Mouse (Mus musculus) CD8-positive naive resting alpha-beta T cell, adult 57 days (primary cell): ENCODE results near the gene Nalcn. TPM values are rescaled to one million over a fixed set of nuclear protein-coding genes. Genes with fewer than 3 reads are reported as not detected.

Experiments
- total RNA-seq: library from RNA; stranded (reverse); gene quantifications from one replicate; pipeline ENCODE4 v1.2.4, GENCODE M21; 2023

Gene Nalcn
- not detected for total RNA-seq

DNA sequence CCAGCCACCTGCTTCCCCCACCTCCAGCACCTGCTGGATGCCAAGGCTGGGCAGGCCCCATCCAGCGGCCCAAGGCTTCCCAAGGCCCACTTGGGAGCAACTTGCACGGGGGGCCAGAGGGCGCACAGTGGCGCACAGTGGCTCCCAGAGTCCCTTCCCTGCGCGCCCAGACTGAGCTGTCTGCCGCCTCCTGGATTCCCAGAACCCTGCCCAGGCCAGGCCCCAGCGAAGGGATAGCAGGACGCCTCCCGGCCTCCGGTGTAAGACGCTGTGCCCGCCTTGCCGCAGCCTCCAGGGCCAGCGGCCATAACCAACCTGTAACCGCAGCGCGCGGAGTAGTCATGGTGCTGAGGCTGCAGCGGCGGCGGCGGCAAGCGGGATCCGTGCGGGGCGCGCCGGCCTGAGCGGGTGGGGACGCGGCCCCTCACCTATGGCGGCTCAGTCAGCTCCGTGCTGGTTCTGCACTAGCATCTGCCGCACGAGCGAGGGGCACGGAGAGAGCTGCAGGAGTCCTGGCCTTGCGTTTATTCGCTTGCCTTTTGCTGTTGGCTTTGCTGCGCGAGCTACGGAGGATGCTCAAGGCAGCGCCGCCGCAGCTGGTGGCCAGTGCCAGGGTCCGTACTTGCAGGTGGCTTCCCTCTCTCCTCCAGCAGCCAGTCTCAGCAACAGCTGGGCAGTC lies at the start of gene Nalcn:
Gene Nalcn (minus strand): TSS at position 644 of the 679 bp plus-strand sequence.

DNA sequence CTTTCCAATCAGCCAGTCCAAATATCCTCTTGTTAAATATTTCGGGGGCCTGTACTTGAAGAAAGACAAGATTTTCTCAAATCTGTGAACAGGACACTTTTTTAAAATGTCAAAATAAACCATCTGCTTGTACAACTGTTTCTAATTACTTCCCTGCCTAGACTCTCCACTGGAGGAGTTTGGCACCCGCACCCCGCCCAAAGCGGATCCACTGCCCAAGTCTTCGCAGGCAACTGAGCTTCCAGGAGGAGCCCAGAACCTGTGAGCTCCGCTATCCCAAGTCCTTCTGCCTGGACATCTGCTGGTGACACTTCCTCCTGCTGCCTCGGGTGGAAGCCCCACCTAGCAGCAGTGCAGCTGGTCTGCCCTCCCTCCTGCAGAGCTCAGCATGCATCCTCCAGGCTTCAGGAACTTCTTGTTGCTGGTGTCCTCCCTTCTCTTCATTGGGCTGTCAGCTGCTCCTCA lies 33.0 kb upstream of the Nalcn start, which contains the start of gene Itgbl1:
Gene Itgbl1 (plus strand): TSS at position 51 of the 465 bp plus-strand sequence.

Other genes with a start within 250 kb of the Nalcn start
- gene Itgbl1, start 32.8 kb upstream of the Nalcn start, total RNA-seq, result not detected